Mouse (Mus musculus) left cerebral cortex, adult 6 months (tissue): ENCODE data around the gene Ttc25. TPM values are rescaled to one million over a fixed set of nuclear protein-coding genes. Genes with fewer than 3 reads are reported as not detected.

Source experiments
- long read RNA-seq, 2 experiments: library from polyadenylated mRNA; unstranded; transcript quantifications; one replicate each; pipeline ENCODE4 v2.0.0; 2019 to 2020
- polyA plus RNA-seq: library from polyadenylated mRNA; unstranded; fragments of <200 nt; fragmentation: Nextera tagmentation; gene quantifications from 2 replicates; pipeline ENCODE4 v1.2.3, GENCODE M21; 2021

Gene Ttc25
- 0.95 and 1.1 TPM in 2 replicates for polyA plus RNA-seq
- long read RNA-seq, experiment 1, partial matches to known transcripts: 1 of 6 reads
- long read RNA-seq, experiment 1, other reads (novel, unspliced or antisense): 3 of 6 reads
- long read RNA-seq, experiment 2, partial matches to known transcripts: 1 of 1 reads
- long read RNA-seq, experiment 2, other reads (novel, unspliced or antisense): 0 of 1 reads

DNA sequence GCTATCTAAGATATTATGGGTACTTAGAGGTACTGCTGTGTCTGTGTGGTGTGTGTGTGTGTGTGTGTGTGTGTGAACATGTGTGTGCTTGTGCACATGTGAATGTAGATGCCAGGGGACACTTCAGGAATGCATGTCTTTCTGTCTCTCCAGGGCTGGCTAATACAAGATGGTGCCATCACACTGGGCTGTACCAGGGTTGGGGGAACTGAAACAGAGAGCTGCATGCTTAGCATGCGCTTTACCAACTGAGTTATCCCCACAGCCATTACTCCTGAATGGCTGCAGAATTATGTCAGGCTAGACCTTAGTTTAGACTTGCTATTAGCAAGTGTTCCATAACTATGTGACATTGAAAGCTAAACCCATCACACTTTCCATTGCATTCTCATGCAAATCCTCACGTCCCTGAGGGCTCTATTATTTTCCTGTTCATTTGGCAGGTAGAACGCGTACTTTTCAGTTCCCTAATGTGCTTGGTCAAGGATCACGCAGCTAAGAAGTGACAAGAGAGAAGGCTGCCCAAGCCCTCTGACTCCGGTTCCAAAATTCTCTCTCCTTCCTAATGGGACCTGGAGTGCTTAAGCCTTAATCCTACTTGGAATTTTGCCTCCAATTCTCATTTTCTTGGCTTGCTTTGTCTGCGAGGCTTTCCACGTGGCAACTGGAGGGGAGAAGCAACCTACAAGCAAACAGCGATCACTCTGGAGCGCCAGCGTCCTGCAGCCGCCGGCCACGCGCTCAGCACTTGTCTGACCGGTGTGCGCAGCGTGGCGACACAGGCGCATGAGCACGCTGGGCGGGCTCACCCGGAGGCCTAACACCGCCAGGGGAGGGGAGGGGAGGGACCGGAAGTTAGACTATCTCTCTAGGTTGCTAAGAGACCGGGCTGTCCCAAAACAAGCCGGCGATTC is at the start of gene Ttc25:
Gene Ttc25, plus strand, starts transcription at position 776 of the 914 bp plus-strand sequence.

DNA sequence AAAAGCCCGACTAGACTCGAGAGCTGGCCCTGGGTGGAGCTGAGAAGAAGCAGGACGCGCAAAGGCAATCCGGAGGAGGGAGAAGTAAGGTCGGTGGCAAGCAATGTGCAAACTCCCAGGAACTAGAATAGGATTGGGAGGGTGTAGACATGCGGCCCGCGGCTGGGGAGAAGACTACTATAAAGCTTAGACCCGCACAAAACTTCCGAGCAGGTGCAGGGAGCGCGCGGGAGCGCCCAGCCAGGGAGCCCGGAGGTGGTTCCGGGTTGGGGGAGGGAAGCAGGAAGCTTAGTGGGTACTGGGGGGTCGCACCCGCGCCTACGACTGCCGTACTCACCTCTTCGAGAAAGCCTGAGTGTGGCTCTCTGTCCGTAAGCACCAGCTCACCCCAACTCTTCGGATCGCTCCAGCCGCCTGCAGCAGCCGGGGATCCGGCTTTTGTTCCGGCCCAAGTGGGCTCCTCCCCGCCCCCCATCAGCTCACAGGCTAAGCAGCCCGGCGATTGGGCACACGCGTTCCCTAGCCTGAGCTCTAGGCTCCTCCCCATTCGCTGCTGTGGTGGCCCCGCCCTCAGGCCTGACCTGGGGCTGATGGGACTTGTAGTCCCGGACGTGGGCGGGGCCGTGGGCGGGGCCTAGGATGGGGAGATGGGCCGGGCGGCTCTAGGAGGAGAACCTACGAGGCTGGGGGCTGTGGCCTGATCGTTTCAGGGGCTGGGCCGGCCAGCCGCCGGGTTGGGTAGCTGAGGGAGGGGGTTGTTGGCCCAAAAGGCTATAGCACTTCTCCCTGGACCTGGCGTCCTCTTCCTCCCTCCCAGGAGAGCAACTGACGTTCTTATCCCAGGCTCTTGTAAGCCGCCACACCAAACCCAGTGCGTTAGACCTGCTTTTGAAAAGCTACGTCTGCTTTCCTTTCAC is 17.7 kb upstream of the Ttc25 start, which contains the start of gene Acly:
Gene Acly, minus strand, starts transcription at position 543 of the 917 bp plus-strand sequence.

DNA sequence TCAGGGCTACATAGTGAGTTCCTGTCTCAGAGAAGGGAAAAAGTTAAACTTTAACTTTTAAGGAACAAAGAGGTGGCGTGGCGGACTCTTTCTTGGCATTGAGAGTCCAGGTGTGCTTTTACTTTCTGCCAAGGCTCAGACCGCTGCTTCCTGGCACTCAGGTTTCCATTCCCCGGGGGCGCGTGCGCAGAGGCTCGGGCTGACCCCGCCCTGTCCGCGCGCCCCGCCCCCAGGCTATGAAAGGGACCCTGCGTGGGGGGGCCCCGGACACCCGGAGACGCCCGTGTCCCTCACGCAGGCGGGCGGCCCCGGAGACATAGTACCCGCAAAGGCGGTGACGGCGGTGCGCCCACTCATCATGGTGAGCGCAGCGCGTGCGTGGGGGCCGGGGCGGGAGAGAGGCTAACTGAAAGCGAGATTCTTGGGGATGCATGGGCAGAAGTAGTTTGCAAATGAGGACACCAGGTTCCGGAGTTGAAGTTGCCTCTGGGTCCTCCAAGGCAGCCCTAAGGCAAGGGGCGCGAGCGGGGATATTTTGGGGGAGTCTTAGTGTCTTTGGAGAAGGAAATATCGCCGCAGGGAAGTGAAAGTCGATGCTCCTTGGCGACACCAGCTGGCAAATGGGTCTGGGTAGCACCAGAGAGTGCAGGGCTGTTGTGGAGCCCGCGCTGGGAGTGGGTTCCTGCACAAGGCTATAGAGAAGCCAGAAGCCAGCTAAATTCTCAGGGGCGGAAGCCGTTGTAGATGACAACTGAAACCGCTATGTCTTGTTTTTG is 29.5 kb downstream of the Ttc25 start, which contains the start of gene Cnp:
Gene Cnp, plus strand, starts transcription at position 197 of the 776 bp plus-strand sequence.

DNA sequence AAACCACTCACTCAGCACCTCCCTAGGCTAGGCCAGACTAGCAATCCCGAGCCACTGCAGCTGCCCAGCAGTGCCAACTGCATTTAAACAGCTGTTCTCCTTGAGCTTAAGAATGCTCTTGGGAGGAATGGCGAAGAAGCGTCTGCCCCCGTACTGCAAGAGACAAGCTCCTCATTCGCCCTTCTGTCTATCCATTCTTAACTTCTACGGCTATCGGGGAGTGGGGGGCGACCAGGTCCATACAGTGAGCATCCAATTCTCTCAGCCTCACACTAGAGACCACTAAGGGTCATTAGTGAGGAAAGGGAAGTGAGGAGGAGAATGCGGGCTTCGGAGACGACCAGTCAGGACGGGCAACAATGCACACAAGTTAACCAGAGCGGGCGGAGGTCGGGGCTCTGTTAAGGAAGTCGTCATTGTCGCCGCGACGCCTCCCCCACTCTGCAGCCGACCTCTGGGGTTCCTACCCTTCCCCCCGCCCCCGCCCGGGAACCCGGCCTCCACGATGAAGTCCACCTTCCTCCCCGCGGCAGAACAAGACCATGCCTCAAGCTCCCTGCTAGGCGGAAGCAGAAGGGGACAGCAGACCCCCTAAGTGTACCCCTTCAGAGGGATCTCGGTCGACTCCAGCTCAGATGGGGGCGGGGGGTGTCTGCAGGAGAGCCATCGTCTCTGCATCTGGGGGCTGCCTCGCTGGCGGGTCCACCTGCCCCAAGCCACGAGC is 73.5 kb downstream of the Ttc25 start, which contains the start of gene Nkiras2:
Gene Nkiras2, plus strand, starts transcription at position 484 of the 724 bp plus-strand sequence.

DNA sequence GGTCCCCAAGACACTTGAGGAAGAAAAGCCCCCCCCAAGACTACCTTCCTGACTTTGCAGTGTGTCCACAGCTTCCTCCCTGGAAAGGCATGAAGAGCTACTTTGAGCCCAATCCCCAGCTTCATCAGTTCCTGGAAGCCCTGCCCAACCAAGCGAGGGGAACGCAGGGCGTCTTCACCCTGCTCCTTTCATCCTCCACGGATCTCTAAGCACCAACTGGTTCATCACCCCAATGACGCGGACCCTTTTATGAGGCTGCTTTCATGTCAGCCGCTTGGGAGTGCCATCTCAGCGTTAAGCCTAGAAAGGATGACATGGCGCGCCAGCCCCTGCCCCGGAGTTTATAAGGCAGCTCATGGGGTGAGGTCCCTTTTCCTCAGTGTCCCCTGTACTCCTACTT is 74.6 kb downstream of the Ttc25 start, which contains the start of gene Dnajc7:
Gene Dnajc7, minus strand, starts transcription at position 187 of the 400 bp plus-strand sequence.

Other genes with a start within 250 kb of the Ttc25 start
- gene Eif1, start 225.7 kb upstream of the Ttc25 start, polyA plus RNA-seq: 534 and 1,722 TPM in 2 replicates
- gene Gast, start 211.2 kb upstream of the Ttc25 start, polyA plus RNA-seq: not detected in 2 replicates
- gene Hap1, start 189.5 kb upstream of the Ttc25 start, polyA plus RNA-seq: 24.0 and 25.4 TPM in 2 replicates
- 36.0 and 41.1 TPM in 2 replicates for gene Jup, start 147.8 kb upstream of the Ttc25 start, polyA plus RNA-seq
- 16.7 and 16.8 TPM in 2 replicates for gene P3h4, start 130.8 kb upstream of the Ttc25 start, polyA plus RNA-seq
- gene Fkbp10, start 129.9 kb upstream of the Ttc25 start, polyA plus RNA-seq: 5.2 and 6.7 TPM in 2 replicates
- 50.8 and 54.8 TPM in 2 replicates for gene Nt5c3b, start 103.8 kb upstream of the Ttc25 start, polyA plus RNA-seq
- gene Klhl10, start 103.7 kb upstream of the Ttc25 start, polyA plus RNA-seq: 0.34 and 0.44 TPM in 2 replicates
- gene Klhl11, start 72.9 kb upstream of the Ttc25 start, polyA plus RNA-seq: 14.7 and 17.5 TPM in 2 replicates
- gene Acly, start 17.6 kb upstream of the Ttc25 start, polyA plus RNA-seq: 72.4 and 92.4 TPM in 2 replicates
- gene Cnp, start 29.3 kb downstream of the Ttc25 start, polyA plus RNA-seq: 359 and 428 TPM in 2 replicates
- gene Nkiras2, start 73.6 kb downstream of the Ttc25 start, polyA plus RNA-seq: 14.5 and 16.5 TPM in 2 replicates
- 127 and 154 TPM in 2 replicates for gene Dnajc7, start 74.6 kb downstream of the Ttc25 start, polyA plus RNA-seq
- 0.04 and 0.23 TPM in 2 replicates for gene Zfp385c, start 146.8 kb downstream of the Ttc25 start, polyA plus RNA-seq
- gene Dhx58, start 158.7 kb downstream of the Ttc25 start, polyA plus RNA-seq: 1.0 and 1.4 TPM in 2 replicates
- gene Kat2a, start 166.9 kb downstream of the Ttc25 start, polyA plus RNA-seq: 14.8 and 32.0 TPM in 2 replicates
- gene Hspb9, start 168.2 kb downstream of the Ttc25 start, polyA plus RNA-seq: 0.34 TPM in 1 of 2 replicates, not detected in the other
- gene Rab5c, start 192.6 kb downstream of the Ttc25 start, polyA plus RNA-seq: 43.2 and 51.8 TPM in 2 replicates
- 1.0 and 2.6 TPM in 2 replicates for gene Kcnh4, start 214.3 kb downstream of the Ttc25 start, polyA plus RNA-seq
- gene Hcrt, start 217.3 kb downstream of the Ttc25 start, polyA plus RNA-seq: 0.51 and 1.3 TPM in 2 replicates
- 5.9 TPM in 2 replicates for gene Ghdc, start 225.3 kb downstream of the Ttc25 start, polyA plus RNA-seq